Mouse (Mus musculus) adrenal gland, adult 18-20 months (tissue): ENCODE measurements at regions not wholly inside any gene's neighbourhood (a gene's known extent, or its start where the extent isn't known, plus 50 kb on each side); places are given as distances from the start of the nearest gene placed in this dataset.

Source experiments
- DNase-seq, 2 experiments: peaks; one replicate each; pipeline ENCODE4 v3.0.0; 2021 to 2022; ENCODE audit warnings: low spot score in 2 of 2

GRCm38 (mm10) chr15:86721131-86721530 lies 506.9 kb downstream of the Tbc1d22a start:
- no peak for DNase-seq

- no peak for DNase-seq
Observed at GRCm38 (mm10) chr15:86737945-86738344, 523.7 kb downstream of the Tbc1d22a start.

- DNase-seq = no peak
Observed at GRCm38 (mm10) chr15:86738356-86738755, 524.1 kb downstream of the Tbc1d22a start.

- peak in 1 of 2 experiments; percentile 5 for DNase-seq
Observed at GRCm38 (mm10) chr15:86738776-86739175, 524.5 kb downstream of the Tbc1d22a start.

- DNase-seq = no peak
Observed at GRCm38 (mm10) chr15:86751436-86752136, 537.3 kb downstream of the Tbc1d22a start.

GRCm38 (mm10) chr15:86763581-86764375 lies 549.5 kb downstream of the Tbc1d22a start:
- no peak for DNase-seq

GRCm38 (mm10) chr15:86767623-86768022 lies 553.4 kb downstream of the Tbc1d22a start:
- DNase-seq = no peak

GRCm38 (mm10) chr15:86773041-86773440 lies 558.8 kb downstream of the Tbc1d22a start:
- DNase-seq = no peak

GRCm38 (mm10) chr15:86777998-86778397 lies 563.7 kb downstream of the Tbc1d22a start:
- DNase-seq = no peak

- DNase-seq = no peak
Observed at GRCm38 (mm10) chr15:86781160-86781559, 566.9 kb downstream of the Tbc1d22a start.

GRCm38 (mm10) chr15:86794716-86795115 lies 580.5 kb downstream of the Tbc1d22a start:
- DNase-seq = no peak

- no peak for DNase-seq
Observed at GRCm38 (mm10) chr15:86798474-86799178, 584.4 kb downstream of the Tbc1d22a start.

GRCm38 (mm10) chr15:86807296-86808080 lies 593.2 kb downstream of the Tbc1d22a start:
- DNase-seq = no peak

- no peak for DNase-seq
Observed at GRCm38 (mm10) chr15:86811821-86812220, 597.6 kb downstream of the Tbc1d22a start.

- DNase-seq = no peak
Observed at GRCm38 (mm10) chr15:86814808-86815421, 600.7 kb downstream of the Tbc1d22a start.

- DNase-seq = no peak
Observed at GRCm38 (mm10) chr15:86835996-86836395, 621.7 kb downstream of the Tbc1d22a start.

- DNase-seq = no peak
Observed at GRCm38 (mm10) chr15:86852161-86852870, 638.1 kb downstream of the Tbc1d22a start.

- no peak for DNase-seq
Observed at GRCm38 (mm10) chr15:86858356-86858906, 644.2 kb downstream of the Tbc1d22a start.

- DNase-seq = no peak
Observed at GRCm38 (mm10) chr15:86875721-86876309, 661.6 kb downstream of the Tbc1d22a start.
